Mouse (Mus musculus) ovary, postnatal 36 days (tissue): Measurements from ENCODE around the gene Hist1h2ai.
A peak's percentile ranks its signal among the peaks of the same experiment; 100 is the strongest.
"Not testable (repeated sequence)": the region's sequence is repeated elsewhere in the genome, so short reads cannot be mapped to it uniquely, and the experiment has no call there.

ENCODE experiments used
- DNase-seq: peaks from one replicate; pipeline ENCODE4 v3.0.0; 2022; ENCODE audit warnings: low spot score, mixed read lengths

Gene Hist1h2ai

DNA sequence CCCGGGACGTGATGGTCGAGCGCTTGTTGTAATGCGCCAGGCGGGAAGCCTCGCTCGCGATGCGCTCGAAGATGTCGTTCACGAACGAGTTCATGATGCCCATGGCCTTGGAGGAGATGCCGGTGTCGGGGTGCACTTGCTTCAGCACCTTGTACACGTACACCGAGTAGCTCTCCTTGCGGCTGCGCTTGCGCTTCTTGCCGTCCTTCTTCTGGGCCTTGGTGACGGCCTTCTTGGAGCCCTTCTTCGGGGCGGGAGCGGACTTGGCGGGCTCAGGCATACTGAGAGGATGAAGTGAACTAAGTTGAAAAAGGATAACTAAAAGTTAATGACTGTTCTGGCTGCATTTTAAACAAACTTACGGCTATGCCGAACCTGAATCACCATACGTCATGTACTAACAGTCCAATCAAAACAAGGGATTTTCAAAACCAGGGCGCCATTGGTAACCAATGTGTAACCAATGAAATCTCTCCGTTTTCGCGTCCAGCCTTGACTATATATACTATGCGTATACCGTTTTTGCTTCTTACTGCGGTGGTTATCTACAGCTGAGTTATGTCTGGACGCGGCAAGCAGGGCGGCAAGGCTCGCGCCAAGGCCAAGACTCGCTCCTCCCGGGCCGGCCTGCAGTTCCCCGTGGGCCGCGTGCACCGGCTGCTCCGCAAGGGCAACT, at the start of gene Hist1h2ai, which contains the start of gene Hist1h2bl:
TSS of gene Hist1h2ai (plus strand) at position 559 of the 676 bp plus-strand sequence.
TSS of gene Hist1h2bl (minus strand) at position 280 of the 676 bp plus-strand sequence.
- peak; percentile 69 for DNase-seq

DNA sequence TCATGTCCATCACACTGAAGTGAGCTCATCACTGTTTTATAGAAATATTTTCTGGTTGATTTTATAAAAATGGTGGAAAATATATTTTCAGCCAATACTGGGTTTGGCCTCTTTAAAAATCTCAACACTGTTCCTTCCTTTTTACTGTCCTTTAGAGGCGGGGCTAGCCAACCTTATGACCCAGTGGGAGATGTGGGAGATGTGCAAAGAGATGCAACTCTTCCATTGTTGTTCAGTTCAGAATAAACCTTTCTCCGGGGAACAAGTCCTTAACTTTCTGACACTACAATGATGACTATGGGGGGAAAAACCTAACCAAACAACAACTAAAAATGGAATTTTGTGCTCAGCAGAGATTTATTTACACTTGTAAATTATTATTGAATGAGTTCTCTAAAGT, 38.9 kb upstream of the Hist1h2ai start, which contains the start of gene Olfr1360:
TSS of gene Olfr1360 (minus strand) at position 101 of the 400 bp plus-strand sequence.
- no peak for DNase-seq

GRCm38 (mm10) chr13:21697811-21698210, 18.4 kb upstream of the Hist1h2ai start, which contains the start of gene Olfr1359:
TSS of gene Olfr1359 (plus strand) at chr13:21698111.
- DNase-seq: no peak

- DNase-seq: no peak
These were observed 9.6 kb upstream of the Hist1h2ai start for GRCm38 (mm10) chr13:21706669-21707068.

GRCm38 (mm10) chr13:21710031-21710711, 6.1 kb upstream of the Hist1h2ai start:
- peak; percentile 82 for DNase-seq

GRCm38 (mm10) chr13:21710821-21711525, 5.2 kb upstream of the Hist1h2ai start:
- DNase-seq: peak; percentile 67

DNA sequence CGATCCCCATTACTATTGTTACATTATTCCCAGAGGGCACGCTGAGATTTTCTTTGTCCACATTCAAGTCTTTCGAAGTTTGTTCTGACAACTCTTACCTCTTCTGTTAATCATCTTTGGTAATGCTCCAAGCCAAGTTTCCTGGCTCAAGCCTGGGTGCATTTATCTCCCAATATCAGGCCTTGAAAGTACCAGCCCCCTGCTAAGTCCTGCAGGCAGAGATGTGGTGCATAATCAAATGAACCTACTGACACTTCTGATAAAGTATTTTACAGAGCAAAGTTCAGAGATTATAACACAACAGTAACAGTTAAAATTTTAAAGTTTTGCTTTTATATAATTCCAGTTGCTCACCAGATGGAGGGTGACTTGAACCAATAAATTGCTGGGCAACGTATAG, 4.5 kb upstream of the Hist1h2ai start:
- DNase-seq: no peak

- peak; percentile 30 for DNase-seq
These were observed 1.5 kb upstream of the Hist1h2ai start for GRCm38 (mm10) chr13:21714725-21715124.

GRCm38 (mm10) chr13:21715131-21715863, 925 bp upstream of the Hist1h2ai start:
- no peak for DNase-seq

DNA sequence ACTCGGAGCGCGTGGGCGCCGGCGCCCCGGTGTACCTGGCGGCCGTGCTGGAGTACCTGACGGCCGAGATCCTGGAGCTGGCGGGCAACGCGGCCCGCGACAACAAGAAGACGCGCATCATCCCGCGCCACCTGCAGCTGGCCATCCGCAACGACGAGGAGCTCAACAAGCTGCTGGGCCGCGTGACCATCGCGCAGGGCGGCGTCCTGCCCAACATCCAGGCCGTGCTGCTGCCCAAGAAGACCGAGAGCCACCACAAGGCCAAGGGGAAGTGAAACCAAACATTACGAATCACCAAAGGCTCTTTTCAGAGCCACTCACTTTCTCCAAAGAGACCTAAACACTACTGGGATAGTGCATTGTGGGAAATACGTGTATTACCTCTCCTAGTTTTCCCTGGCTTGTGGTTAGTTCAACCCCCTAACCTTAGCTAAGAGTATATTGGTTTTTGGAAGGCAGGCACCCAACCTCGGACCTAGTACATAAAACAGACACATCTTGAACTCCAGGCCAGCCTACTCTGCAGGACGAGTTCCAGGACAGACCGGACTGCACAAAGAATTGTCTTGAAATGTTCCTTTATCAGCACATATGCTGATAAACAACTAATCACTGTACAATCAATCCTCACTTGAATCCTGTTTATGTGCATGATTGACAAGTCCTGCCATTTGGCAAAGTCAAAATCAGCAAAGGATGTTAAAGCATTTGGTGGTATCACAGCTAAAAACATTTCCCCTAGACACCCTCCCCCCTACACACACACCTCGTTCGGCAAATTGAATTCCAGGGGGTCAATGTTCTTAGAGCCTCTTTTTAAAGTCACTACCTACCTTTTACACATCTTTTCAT, 544 bp downstream of the Hist1h2ai start:
- DNase-seq: not testable (repeated sequence)

DNA sequence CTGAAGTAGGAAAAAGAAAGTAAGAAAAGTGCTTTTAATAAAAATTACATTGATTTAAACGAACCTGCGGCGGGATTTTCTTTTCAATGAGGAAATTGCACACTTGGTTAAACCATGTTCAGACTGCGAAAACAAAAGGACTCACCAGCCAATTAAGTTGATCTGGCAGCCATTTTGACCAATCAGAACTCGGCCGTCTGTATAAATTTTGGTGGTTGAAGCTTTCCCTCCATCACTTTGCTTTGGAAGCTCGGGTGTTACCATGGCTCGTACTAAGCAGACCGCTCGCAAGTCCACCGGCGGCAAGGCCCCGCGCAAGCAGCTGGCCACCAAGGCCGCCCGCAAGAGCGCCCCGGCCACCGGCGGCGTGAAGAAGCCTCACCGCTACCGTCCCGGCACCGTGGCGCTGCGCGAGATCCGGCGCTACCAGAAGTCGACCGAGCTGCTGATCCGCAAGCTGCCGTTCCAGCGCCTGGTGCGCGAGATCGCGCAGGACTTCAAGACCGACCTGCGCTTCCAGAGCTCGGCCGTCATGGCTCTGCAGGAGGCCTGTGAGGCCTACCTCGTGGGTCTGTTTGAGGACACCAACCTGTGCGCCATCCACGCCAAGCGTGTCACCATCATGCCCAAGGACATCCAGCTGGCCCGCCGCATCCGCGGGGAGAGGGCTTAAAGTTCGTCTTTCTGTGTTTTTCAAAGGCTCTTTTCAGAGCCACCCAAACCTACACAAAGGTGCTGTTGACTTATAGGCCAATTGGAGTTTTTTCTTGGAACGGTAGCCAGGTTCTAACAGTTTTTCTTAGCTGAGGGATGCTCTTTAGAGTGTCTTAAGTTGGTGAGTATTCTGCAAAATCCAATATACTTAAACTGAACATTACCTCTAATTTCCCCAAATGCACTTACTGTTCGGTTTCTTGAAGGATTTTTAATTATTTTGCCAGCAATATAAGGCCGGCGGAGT, 1.5 kb downstream of the Hist1h2ai start, which contains the start of gene Hist1h3h:
TSS of gene Hist1h3h (plus strand) at position 263 of the 961 bp plus-strand sequence.
- DNase-seq: peak; percentile 77

DNA sequence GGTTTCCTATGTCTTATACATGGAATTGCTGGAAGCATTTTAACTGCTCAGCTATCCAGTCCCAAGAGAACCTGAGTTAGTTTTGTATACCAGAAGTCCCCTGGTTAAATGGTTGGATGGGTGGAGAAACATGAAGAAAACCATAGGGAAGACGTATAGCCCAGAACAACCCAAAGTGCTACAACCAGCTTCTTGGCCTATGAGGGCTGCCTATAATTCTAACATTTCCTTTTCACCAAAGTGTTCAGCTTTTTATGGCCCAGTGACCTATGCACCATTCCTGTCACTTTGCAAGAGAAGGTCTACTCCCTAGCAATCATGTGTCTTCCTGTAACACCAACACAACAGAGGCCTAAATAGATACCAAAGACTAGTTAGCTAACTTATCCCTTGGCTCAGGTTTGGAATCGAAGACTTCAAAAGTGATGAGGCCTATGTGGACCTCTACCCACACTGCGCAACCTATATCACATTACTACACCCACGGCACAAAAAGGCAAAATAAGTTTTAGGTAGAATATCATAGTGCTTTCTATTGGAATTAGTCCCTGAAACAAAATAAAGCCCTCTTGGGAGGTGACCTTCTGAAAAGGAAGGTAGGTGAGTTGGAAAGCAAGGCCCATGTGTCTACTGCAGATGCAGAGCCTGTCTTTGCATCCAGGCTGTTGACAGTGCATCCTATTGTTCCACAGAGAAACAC, 2.3 kb downstream of the Hist1h2ai start:
- DNase-seq: no peak

- DNase-seq: not testable (repeated sequence)
These were observed 5.0 kb downstream of the Hist1h2ai start for GRCm38 (mm10) chr13:21721107-21721756.

GRCm38 (mm10) chr13:21721757-21722372, 5.6 kb downstream of the Hist1h2ai start, which contains the start of gene Hist1h2bm:
TSS of gene Hist1h2bm (plus strand) at chr13:21722044.
- peak; percentile 59 for DNase-seq

GRCm38 (mm10) chr13:21722373-21722925, 6.2 kb downstream of the Hist1h2ai start:
- DNase-seq: no peak

DNA sequence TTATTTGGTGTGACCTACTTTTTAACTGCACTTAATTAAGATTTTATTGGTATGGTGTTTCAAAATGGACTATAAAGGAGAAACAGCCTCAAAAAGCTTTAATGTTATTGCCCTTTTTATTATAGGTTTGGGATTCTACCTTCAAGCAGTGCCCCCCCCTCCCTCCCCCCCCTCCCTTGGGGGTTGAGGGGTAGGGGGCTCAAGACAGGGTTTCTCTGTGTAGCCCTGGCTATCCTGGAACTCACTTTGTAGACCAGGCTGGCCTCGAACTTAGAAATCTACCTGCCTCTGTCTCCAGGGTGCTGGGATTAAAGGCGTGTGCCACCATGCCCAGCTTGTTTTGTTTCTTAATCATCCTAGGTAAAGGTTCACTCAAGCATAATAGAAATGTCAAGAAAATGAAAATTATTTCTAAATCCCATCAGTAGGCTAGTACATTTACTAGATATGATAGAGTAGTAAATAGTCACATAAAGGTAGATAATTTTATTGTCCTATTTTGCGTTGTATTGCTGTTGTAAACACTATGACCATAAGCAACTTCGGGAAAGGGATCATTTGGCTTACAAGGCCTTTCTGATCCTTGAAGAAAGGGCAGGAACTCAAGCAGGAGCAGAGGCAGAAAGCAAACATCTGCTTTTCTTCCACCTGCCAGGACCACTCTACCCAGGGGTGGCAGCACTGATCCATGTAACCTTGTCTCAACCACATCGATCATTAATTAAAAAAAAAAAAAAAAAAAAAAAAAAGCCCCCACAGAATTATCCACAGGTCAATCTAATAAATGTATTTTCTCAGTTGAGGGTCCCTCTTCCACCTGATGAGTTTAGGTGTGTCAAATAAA, 7.0 kb downstream of the Hist1h2ai start:
- DNase-seq: no peak
